Mouse (Mus musculus) MEL (cell line): ENCODE results near the gene Ghr. TPM values are rescaled to one million over a fixed set of nuclear protein-coding genes. Genes with fewer than 3 reads are reported as not detected.

ENCODE experiments used
- DNase-seq: peaks from one replicate; pipeline ENCODE4 v3.0.0; 2011; ENCODE audit warnings: low read depth, low spot score
- H3K27ac ChIP-seq: 2 replicates; pipeline ENCODE4 v1.5.1; 2012; ENCODE audit warnings: low read depth, mild to moderate bottlenecking, control low read depth, low read length, moderate library complexity; ENCODE audit not compliant: control insufficient read depth
- H3K27me3 ChIP-seq, 2 experiments: fragments of 150-350 bp in 1 of 2; sonication (generic) in 1 of 2; 2 replicates each; pipeline ENCODE4 v1.6.1; 2012; ENCODE audit warnings: low read length in 2 of 2, mild to moderate bottlenecking in 2 of 2, improper control_type of control experiment in 1 of 2, moderate library complexity in 1 of 2; ENCODE audit not compliant: insufficient read depth in 2 of 2, control insufficient read depth in 1 of 2
- H3K36me3 ChIP-seq, 2 experiments: 2 replicates each; pipeline ENCODE4 v1.6.1; 2012 to 2014; ENCODE audit warnings: low read length in 2 of 2, improper control_type of control experiment in 1 of 2, inconsistent platforms in 1 of 2, mild to moderate bottlenecking in 1 of 2; ENCODE audit not compliant: insufficient read depth in 2 of 2, control insufficient read depth in 1 of 2
- H3K4me1 ChIP-seq, 2 experiments: fragments of 150-350 bp in 1 of 2; sonication (generic) in 1 of 2; 2 replicates each; pipeline ENCODE4 v1.6.1; 2012; ENCODE audit warnings: low read length in 2 of 2, improper control_type of control experiment in 1 of 2, mild to moderate bottlenecking in 1 of 2; ENCODE audit not compliant: insufficient read depth in 2 of 2, control insufficient read depth in 1 of 2
- H3K4me3 ChIP-seq, 2 experiments: fragments of 150-350 bp in 1 of 2; sonication (generic) in 1 of 2; 2 replicates each; pipeline ENCODE4 v1.5.1; 2012; ENCODE audit warnings: low read depth in 2 of 2, low read length in 2 of 2, mild to moderate bottlenecking in 2 of 2, moderate library complexity in 2 of 2, control low read depth in 1 of 2, improper control_type of control experiment in 1 of 2; ENCODE audit not compliant: control insufficient read depth in 1 of 2, insufficient read depth in 1 of 2
- H3K79me2 ChIP-seq: 2 replicates; pipeline ENCODE4 v1.6.1; 2012; ENCODE audit warnings: mild to moderate bottlenecking, low read length, moderate library complexity; ENCODE audit not compliant: control insufficient read depth, poor library complexity, insufficient read depth
- H3K9ac ChIP-seq: 2 replicates; pipeline ENCODE4 v1.6.1; 2012; ENCODE audit warnings: low read depth, mild to moderate bottlenecking, control low read depth, low read length, moderate library complexity; ENCODE audit not compliant: control insufficient read depth, poor library complexity, severe bottlenecking
- H3K9me3 ChIP-seq: fragments of 150-350 bp; sonication (generic); replicated peaks from 2 replicates; pipeline ENCODE4 v1.6.1; 2012; ENCODE audit warnings: mild to moderate bottlenecking, low read length, improper control_type of control experiment, moderate library complexity; ENCODE audit not compliant: insufficient read depth
- CHD1 ChIP-seq: IDR thresholded peaks from 2 replicates; pipeline ENCODE4 v1.6.1; 2012; ENCODE audit warnings: low read depth, mild to moderate bottlenecking, inconsistent platforms, low read length, improper control_type of control experiment
- CTCF ChIP-seq, 3 experiments: IDR thresholded peaks in 2 of 3; conservative IDR thresholded peaks in 1 of 3; 2 replicates each; pipeline ENCODE4 v1.5.1; 2011 to 2012; ENCODE audit warnings: low read length in 3 of 3, low read depth in 2 of 3, mild to moderate bottlenecking in 2 of 3, improper control_type of control experiment in 1 of 3, inconsistent platforms in 1 of 3, mixed read lengths in 1 of 3, moderate library complexity in 1 of 3; ENCODE audit not compliant: control insufficient read depth in 1 of 3, insufficient read depth in 1 of 3, poor library complexity in 1 of 3, severe bottlenecking in 1 of 3
- E2F4 ChIP-seq: IDR thresholded peaks from 2 replicates; pipeline ENCODE4 v1.6.1; 2011; ENCODE audit warnings: low read depth, low read length, improper control_type of control experiment, borderline replicate concordance
- ETS1 ChIP-seq: IDR thresholded peaks from 2 replicates; pipeline ENCODE4 v1.6.1; 2012; ENCODE audit warnings: low read depth, mild to moderate bottlenecking, inconsistent platforms, low read length, improper control_type of control experiment, moderate library complexity
- GATA1 ChIP-seq: IDR thresholded peaks from 2 replicates; pipeline ENCODE4 v1.6.1; 2011; ENCODE audit warnings: low read depth, low read length, improper control_type of control experiment
- HCFC1 ChIP-seq: IDR thresholded peaks from 2 replicates; pipeline ENCODE4 v1.6.1; 2012; ENCODE audit warnings: low read depth, mild to moderate bottlenecking, inconsistent platforms, low read length, improper control_type of control experiment, moderate library complexity
- KAT2A ChIP-seq: conservative IDR thresholded peaks from 2 replicates; pipeline ENCODE4 v1.6.1; 2012; ENCODE audit warnings: low read depth, low read length, improper control_type of control experiment, inconsistent platforms
- MAFK ChIP-seq: IDR thresholded peaks from 2 replicates; pipeline ENCODE4 v1.6.1; 2011; ENCODE audit warnings: low read depth, mild to moderate bottlenecking, low read length, improper control_type of control experiment, borderline replicate concordance
- MAX ChIP-seq: IDR thresholded peaks from 2 replicates; pipeline ENCODE4 v1.6.1; 2011; ENCODE audit warnings: low read length, improper control_type of control experiment
- MAZ ChIP-seq: IDR thresholded peaks from 2 replicates; pipeline ENCODE4 v1.6.1; 2012; ENCODE audit warnings: low read depth, mild to moderate bottlenecking, inconsistent platforms, low read length, improper control_type of control experiment
- MEF2A ChIP-seq: IDR thresholded peaks from 2 replicates; pipeline ENCODE4 v1.6.1; 2014; ENCODE audit warnings: low read depth, mild to moderate bottlenecking, inconsistent platforms, low read length, improper control_type of control experiment; ENCODE audit not compliant: poor library complexity, insufficient replicate concordance, severe bottlenecking; ENCODE audit errors: extremely low read depth
- NELFE ChIP-seq: IDR thresholded peaks from 2 replicates; pipeline ENCODE4 v1.6.1; 2011; ENCODE audit warnings: low read depth, low read length, improper control_type of control experiment
- NRF1 ChIP-seq: IDR thresholded peaks from 2 replicates; pipeline ENCODE4 v1.6.1; 2014; ENCODE audit warnings: low read depth, mild to moderate bottlenecking, inconsistent platforms, low read length, improper control_type of control experiment, moderate library complexity; ENCODE audit not compliant: poor library complexity, insufficient read depth, severe bottlenecking
- POLR2A ChIP-seq, 2 experiments: IDR thresholded peaks; 2 replicates each; pipeline ENCODE4 v1.6.1; 2011 to 2012; ENCODE audit warnings: low read length in 2 of 2, mild to moderate bottlenecking in 2 of 2, control low read depth in 1 of 2, improper control_type of control experiment in 1 of 2, low read depth in 1 of 2, moderate library complexity in 1 of 2; ENCODE audit not compliant: control insufficient read depth in 1 of 2, insufficient read depth in 1 of 2, poor library complexity in 1 of 2
- POLR2AphosphoS2 ChIP-seq: IDR thresholded peaks from 2 replicates; pipeline ENCODE4 v1.6.1; 2011; ENCODE audit warnings: low read length, improper control_type of control experiment
- POLR2AphosphoS5 ChIP-seq: IDR thresholded peaks from 2 replicates; pipeline ENCODE4 v1.6.1; 2012; ENCODE audit warnings: low read depth, borderline replicate concordance, mild to moderate bottlenecking, inconsistent platforms, low read length, moderate library complexity, mixed read lengths
- RAD21 ChIP-seq: IDR thresholded peaks from 2 replicates; pipeline ENCODE4 v1.6.1; 2011; ENCODE audit warnings: mild to moderate bottlenecking, low read depth, low read length, improper control_type of control experiment
- TAL1 ChIP-seq: IDR thresholded peaks from 2 replicates; pipeline ENCODE4 v1.6.1; 2012; ENCODE audit warnings: mild to moderate bottlenecking, inconsistent platforms, low read length, moderate library complexity, mixed read lengths
- TCF12 ChIP-seq: IDR thresholded peaks from 2 replicates; pipeline ENCODE4 v1.6.1; 2014; ENCODE audit warnings: low read depth, mild to moderate bottlenecking, inconsistent platforms, low read length, improper control_type of control experiment, moderate library complexity
- USF2 ChIP-seq, 2 experiments: IDR thresholded peaks; 2 replicates each; pipeline ENCODE4 v1.6.1; 2011 to 2012; ENCODE audit warnings: improper control_type of control experiment in 2 of 2, low read length in 2 of 2, borderline replicate concordance in 1 of 2, inconsistent platforms in 1 of 2, low read depth in 1 of 2, mild to moderate bottlenecking in 1 of 2; ENCODE audit not compliant: insufficient read depth in 1 of 2
- ZKSCAN1 ChIP-seq: IDR thresholded peaks from 2 replicates; pipeline ENCODE4 v1.6.1; 2012; ENCODE audit warnings: low read depth, mild to moderate bottlenecking, inconsistent platforms, low read length, improper control_type of control experiment, moderate library complexity
- ZMIZ1 ChIP-seq: IDR thresholded peaks from 2 replicates; pipeline ENCODE4 v1.6.1; 2012; ENCODE audit warnings: low read depth, mild to moderate bottlenecking, inconsistent platforms, low read length, improper control_type of control experiment, moderate library complexity
- ZNF384 ChIP-seq: IDR thresholded peaks from 2 replicates; pipeline ENCODE4 v1.6.1; 2012; ENCODE audit warnings: low read depth, mild to moderate bottlenecking, inconsistent platforms, low read length, improper control_type of control experiment
- polyA plus RNA-seq, 2 experiments: library from polyadenylated mRNA; stranded (reverse) in 1 of 2; unstranded in 1 of 2; fragments of >175 nt in 1 of 2; fragments of >200 nt in 1 of 2; gene quantifications; 2 replicates each; pipeline versions ENCODE4 v1.2.1 to v1.2.4; 2012; ENCODE audit warnings: low replicate concordance in 2 of 2, low read depth in 1 of 2; ENCODE audit not compliant: insufficient read length in 2 of 2, insufficient read depth in 1 of 2, missing spikeins in 1 of 2
- total RNA-seq: library from RNA; depleted of rRNA; stranded (reverse); fragments of 300-350 nt; gene quantifications from 2 replicates; pipeline ENCODE4 v1.2.3, GENCODE M21; 2012

The Ghr gene
- total and polyA plus RNA-seq, 3 experiments = 0.07 TPM; not detected in 2

DNA sequence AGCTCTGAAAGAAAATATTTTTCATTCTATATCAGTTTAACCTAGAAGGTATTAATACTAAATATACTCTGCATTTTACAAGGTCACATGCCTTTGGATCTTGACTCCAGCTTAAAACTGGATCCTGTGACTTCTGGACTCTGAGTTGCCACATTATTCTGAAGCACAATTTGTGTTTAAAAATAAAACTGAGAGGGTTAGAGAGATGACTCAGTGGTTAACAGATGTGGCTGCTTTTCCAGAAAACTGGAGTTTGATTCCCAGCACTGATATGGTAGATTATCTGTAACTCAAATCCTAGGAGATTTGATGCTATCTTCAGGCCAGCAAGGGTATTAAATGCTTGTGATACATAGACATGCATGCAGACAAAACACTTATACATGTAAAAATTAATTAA, 28.7 kb upstream of the Ghr start:
- H3K27me3 ChIP-seq = no peaks in the 10 kb centered on the region
- no peak overlapping the region for H3K27ac ChIP-seq
- H3K9ac ChIP-seq = no peak overlapping the region
- H3K4me1 ChIP-seq = no peaks in the 10 kb centered on the region
- no peaks in the 10 kb centered on the region for H3K79me2 ChIP-seq
- no peak overlapping the region for H3K4me3 ChIP-seq
- no peaks in the 10 kb centered on the region for H3K9me3 ChIP-seq
- TF ChIP-seq POLR2AphosphoS5 (no peak), NELFE (no peak), RAD21 (no peak), CTCF (IDR thresholded peaks at IDR 0.05 in 2 of 3, conservative IDR thresholded peaks at IDR 0.05 in 1 of 3; ENCODE audit: control insufficient read depth in 1 of 3, insufficient read depth in 1 of 3, low read depth in 2 of 3, low read length in 3 of 3, poor library complexity in 1 of 3, severe bottlenecking in 1 of 3) (no peak), KAT2A (no peak), E2F4 (no peak), POLR2AphosphoS2 (no peak), ZKSCAN1 (no peak)
- TF ChIP-seq, all 39 proteins: peak for 0
- no peaks in the 10 kb centered on the region for H3K36me3 ChIP-seq
- no peak for DNase-seq

DNA sequence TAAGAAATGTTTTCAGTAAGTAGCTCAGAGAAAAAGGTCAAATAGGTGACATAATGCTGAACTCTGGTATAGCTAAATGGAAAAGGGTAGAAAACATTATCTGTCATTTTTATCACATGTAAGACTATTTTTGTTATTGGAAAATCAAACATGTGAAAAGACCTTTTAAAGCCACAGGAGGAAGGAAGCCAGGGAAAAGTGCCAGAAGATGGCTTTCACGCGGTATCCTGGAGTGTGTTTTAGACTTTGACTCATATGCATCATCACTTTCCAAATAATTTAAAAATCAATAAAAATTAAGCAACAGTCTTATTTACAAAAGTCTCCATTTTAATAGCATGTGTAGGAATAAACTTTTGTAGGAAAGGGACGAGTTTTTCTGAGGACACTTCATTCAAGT, 24.7 kb upstream of the Ghr start:
- H3K27me3 ChIP-seq = no peaks in the 10 kb centered on the region
- no peak overlapping the region for H3K27ac ChIP-seq
- H3K9ac ChIP-seq = no peak overlapping the region
- no peaks in the 10 kb centered on the region for H3K79me2 ChIP-seq
- H3K4me3 ChIP-seq = no peak overlapping the region
- no peaks in the 10 kb centered on the region for H3K9me3 ChIP-seq
- no peak for TF ChIP-seq USF2 (IDR thresholded peaks at IDR 0.05; ENCODE audit: borderline replicate concordance in 1 of 2, insufficient read depth in 1 of 2, low read depth in 1 of 2, low read length in 2 of 2)
- no peak for TF ChIP-seq GATA1
- no peak for TF ChIP-seq ZNF384
- TF ChIP-seq HCFC1 = no peak
- TF ChIP-seq MEF2A = no peak
- TF ChIP-seq ZMIZ1 = no peak
- no peak for TF ChIP-seq MAZ
- TF ChIP-seq TAL1 = no peak
- no peak for TF ChIP-seq MAX
- TF ChIP-seq POLR2A (IDR thresholded peaks at IDR 0.05; ENCODE audit: control insufficient read depth in 1 of 2, insufficient read depth in 1 of 2, low read depth in 1 of 2, low read length in 2 of 2, poor library complexity in 1 of 2) = no peak
- TF ChIP-seq ETS1 = no peak
- no peak for TF ChIP-seq NRF1
- no peak for TF ChIP-seq TCF12
- no peak for TF ChIP-seq MAFK
- no peak for TF ChIP-seq CHD1
- TF ChIP-seq POLR2AphosphoS5 = no peak
- TF ChIP-seq RAD21 = no peak
- no peak for DNase-seq
- H3K36me3 ChIP-seq = no peaks in the 10 kb centered on the region
- H3K4me1 ChIP-seq = no peaks in the 10 kb centered on the region
